Mouse (Mus musculus): Measurements from ENCODE around the gene Psap. TPM values are rescaled to one million over a fixed set of nuclear protein-coding genes. Genes with fewer than 3 reads are reported as not detected.

The Psap gene
- polyA plus RNA-seq, 1 experiment from 2014 or later: 223 TPM

GRCm38 (mm10) chr10:60260557-60261294 lies 16.7 kb upstream of the Psap start:
- WGBS: 86% methylated on average over 5 of the region's 5 CpGs
- Histone ChIP-seq H3K9me3 (ENCODE audit: control insufficient read depth, low read length) (no peaks in the 10 kb centered on the region), H3K4me3 (replicated peaks; ENCODE audit: low read length) (no peak overlapping the region), H3K4me2 (ENCODE audit: low read length) (no peak overlapping the region), H3K27me3 (replicated peaks; ENCODE audit: control insufficient read depth, insufficient read depth, low read length) (no peaks in the 10 kb centered on the region), H3K27ac (ENCODE audit: low read length) (no peak overlapping the region), H3K36me3 (ENCODE audit: control insufficient read depth, insufficient read depth) (no peaks in the 10 kb centered on the region), H3K4me1 (replicated peaks; ENCODE audit: control insufficient read depth, insufficient read depth, low read length) (peaks cover 11% of the 10 kb centered on the region), H3K9ac (replicated peaks; ENCODE audit: low read depth, low read length) (no peak overlapping the region)
- no peak for ATAC-seq

GRCm38 (mm10) chr10:60261530-60261929 lies 15.9 kb upstream of the Psap start:
- Histone ChIP-seq H3K9ac (replicated peaks; ENCODE audit: low read depth, low read length) (no peak overlapping the region), H3K27ac (ENCODE audit: low read length) (no peak overlapping the region), H3K9me3 (ENCODE audit: control insufficient read depth, low read length) (no peaks in the 10 kb centered on the region), H3K4me3 (replicated peaks; ENCODE audit: low read length) (no peak overlapping the region), H3K27me3 (replicated peaks; ENCODE audit: control insufficient read depth, insufficient read depth, low read length) (no peaks in the 10 kb centered on the region), H3K4me1 (replicated peaks; ENCODE audit: control insufficient read depth, insufficient read depth, low read length) (peaks cover 11% of the 10 kb centered on the region), H3K4me2 (ENCODE audit: low read length) (no peak overlapping the region), H3K36me3 (ENCODE audit: control insufficient read depth, insufficient read depth) (no peaks in the 10 kb centered on the region)
- 27% methylated on average over 5 of the region's 5 CpGs for WGBS
- no peak for ATAC-seq

- H3K4me2 ChIP-seq (ENCODE audit: low read length): no peak overlapping the region
- H3K4me1 ChIP-seq (replicated peaks; ENCODE audit: control insufficient read depth, insufficient read depth, low read length): peaks cover 11% of the 10 kb centered on the region
- ATAC-seq: peak; percentile 94
- H3K27me3 ChIP-seq (replicated peaks; ENCODE audit: control insufficient read depth, insufficient read depth, low read length): no peaks in the 10 kb centered on the region
- H3K36me3 ChIP-seq (ENCODE audit: control insufficient read depth, insufficient read depth): no peaks in the 10 kb centered on the region
- 12% methylated on average over 3 of the region's 3 CpGs for WGBS
- H3K9ac ChIP-seq (replicated peaks; ENCODE audit: low read depth, low read length): 0 out of 2 replicates have a peak overlapping the region, but pooled peaks have one; percentile 29
- H3K4me3 ChIP-seq (replicated peaks; ENCODE audit: low read length): no peak overlapping the region
- peak overlapping the region; percentile 76 for H3K27ac ChIP-seq (ENCODE audit: low read length)
- H3K9me3 ChIP-seq (ENCODE audit: control insufficient read depth, low read length): no peaks in the 10 kb centered on the region
These were observed 15.0 kb upstream of the Psap start for GRCm38 (mm10) chr10:60262386-60262785.

- no peak for ATAC-seq
- H3K4me2 ChIP-seq (ENCODE audit: low read length): no peak overlapping the region
- H3K36me3 ChIP-seq (ENCODE audit: control insufficient read depth, insufficient read depth): no peaks in the 10 kb centered on the region
- H3K4me3 ChIP-seq (replicated peaks; ENCODE audit: low read length): no peak overlapping the region
- H3K4me1 ChIP-seq (replicated peaks; ENCODE audit: control insufficient read depth, insufficient read depth, low read length): peaks cover 11% of the 10 kb centered on the region
- WGBS: 92% methylated on average over 7 of the region's 7 CpGs
- H3K9ac ChIP-seq (replicated peaks; ENCODE audit: low read depth, low read length): no peak overlapping the region
- no peak overlapping the region for H3K27ac ChIP-seq (ENCODE audit: low read length)
- H3K27me3 ChIP-seq (replicated peaks; ENCODE audit: control insufficient read depth, insufficient read depth, low read length): no peaks in the 10 kb centered on the region
- no peaks in the 10 kb centered on the region for H3K9me3 ChIP-seq (ENCODE audit: control insufficient read depth, low read length)
These were observed 14.1 kb upstream of the Psap start for GRCm38 (mm10) chr10:60263351-60263750.

- H3K9ac ChIP-seq (replicated peaks; ENCODE audit: low read depth, low read length): no peak overlapping the region
- H3K4me3 ChIP-seq (replicated peaks; ENCODE audit: low read length): no peak overlapping the region
- no peak for ATAC-seq
- 59% methylated on average over 10 of the region's 10 CpGs for WGBS
- no peaks in the 10 kb centered on the region for H3K9me3 ChIP-seq (ENCODE audit: control insufficient read depth, low read length)
- no peak overlapping the region for H3K4me2 ChIP-seq (ENCODE audit: low read length)
- H3K27ac ChIP-seq (ENCODE audit: low read length): no peak overlapping the region
- no peaks in the 10 kb centered on the region for H3K36me3 ChIP-seq (ENCODE audit: control insufficient read depth, insufficient read depth)
- no peaks in the 10 kb centered on the region for H3K27me3 ChIP-seq (replicated peaks; ENCODE audit: control insufficient read depth, insufficient read depth, low read length)
- H3K4me1 ChIP-seq (replicated peaks; ENCODE audit: control insufficient read depth, insufficient read depth, low read length): peaks cover 11% of the 10 kb centered on the region
These were observed 12.2 kb upstream of the Psap start for GRCm38 (mm10) chr10:60265252-60265651.

- Histone ChIP-seq H3K27me3 (replicated peaks; ENCODE audit: control insufficient read depth, insufficient read depth, low read length) (no peaks in the 10 kb centered on the region), H3K4me3 (replicated peaks; ENCODE audit: low read length) (no peak overlapping the region), H3K9ac (replicated peaks; ENCODE audit: low read depth, low read length) (no peak overlapping the region), H3K9me3 (ENCODE audit: control insufficient read depth, low read length) (no peaks in the 10 kb centered on the region), H3K4me2 (ENCODE audit: low read length) (no peak overlapping the region), H3K36me3 (ENCODE audit: control insufficient read depth, insufficient read depth) (no peaks in the 10 kb centered on the region), H3K27ac (ENCODE audit: low read length) (no peak overlapping the region), H3K4me1 (replicated peaks; ENCODE audit: control insufficient read depth, insufficient read depth, low read length) (peaks cover 11% of the 10 kb centered on the region)
- no peak for ATAC-seq
- WGBS: 89% methylated on average over 8 of the region's 8 CpGs
These were observed 10.5 kb upstream of the Psap start for GRCm38 (mm10) chr10:60266842-60267401.

- Histone ChIP-seq H3K27me3 (replicated peaks; ENCODE audit: control insufficient read depth, insufficient read depth, low read length) (no peaks in the 10 kb centered on the region), H3K9me3 (ENCODE audit: control insufficient read depth, low read length) (no peaks in the 10 kb centered on the region), H3K9ac (replicated peaks; ENCODE audit: low read depth, low read length) (no peak overlapping the region), H3K27ac (ENCODE audit: low read length) (no peak overlapping the region), H3K4me2 (ENCODE audit: low read length) (no peak overlapping the region), H3K4me1 (replicated peaks; ENCODE audit: control insufficient read depth, insufficient read depth, low read length) (peaks cover 3% of the 10 kb centered on the region; the same call in 1 of the 2 replicates), H3K4me3 (replicated peaks; ENCODE audit: low read length) (no peak overlapping the region), H3K36me3 (ENCODE audit: control insufficient read depth, insufficient read depth) (no peaks in the 10 kb centered on the region)
- WGBS: 83% methylated on average over 11 of the region's 11 CpGs
- ATAC-seq: no peak
These were observed 8.7 kb upstream of the Psap start for GRCm38 (mm10) chr10:60268738-60269137.

- Histone ChIP-seq H3K4me3 (replicated peaks; ENCODE audit: low read length) (no peak overlapping the region), H3K4me1 (replicated peaks; ENCODE audit: control insufficient read depth, insufficient read depth, low read length) (peaks cover 3% of the 10 kb centered on the region; the same call in 1 of the 2 replicates), H3K27ac (ENCODE audit: low read length) (no peak overlapping the region), H3K4me2 (ENCODE audit: low read length) (no peak overlapping the region), H3K27me3 (replicated peaks; ENCODE audit: control insufficient read depth, insufficient read depth, low read length) (no peaks in the 10 kb centered on the region), H3K9me3 (ENCODE audit: control insufficient read depth, low read length) (no peaks in the 10 kb centered on the region), H3K9ac (replicated peaks; ENCODE audit: low read depth, low read length) (no peak overlapping the region), H3K36me3 (ENCODE audit: control insufficient read depth, insufficient read depth) (no peaks in the 10 kb centered on the region)
- WGBS: 88% methylated on average over 13 of the region's 13 CpGs
- no peak for ATAC-seq
These were observed 8.0 kb upstream of the Psap start for GRCm38 (mm10) chr10:60269141-60270064.

GRCm38 (mm10) chr10:60271015-60271414 lies 6.4 kb upstream of the Psap start:
- 86% methylated on average over 6 of the region's 6 CpGs for WGBS
- H3K9ac ChIP-seq (replicated peaks; ENCODE audit: low read depth, low read length): no peak overlapping the region
- no peak overlapping the region for H3K27ac ChIP-seq (ENCODE audit: low read length)
- H3K36me3 ChIP-seq (ENCODE audit: control insufficient read depth, insufficient read depth): no peaks in the 10 kb centered on the region
- H3K9me3 ChIP-seq (ENCODE audit: control insufficient read depth, low read length): no peaks in the 10 kb centered on the region
- no peak overlapping the region for H3K4me2 ChIP-seq (ENCODE audit: low read length)
- no peak for ATAC-seq
- H3K4me3 ChIP-seq (replicated peaks; ENCODE audit: low read length): no peak overlapping the region
- H3K4me1 ChIP-seq (replicated peaks; ENCODE audit: control insufficient read depth, insufficient read depth, low read length): no peaks in the 10 kb centered on the region
- no peaks in the 10 kb centered on the region for H3K27me3 ChIP-seq (replicated peaks; ENCODE audit: control insufficient read depth, insufficient read depth, low read length)
